Mouse (Mus musculus) heart, embryonic 10.5 days (tissue): ENCODE data around the gene Nav3. TPM values are rescaled to one million over a fixed set of nuclear protein-coding genes. Genes with fewer than 3 reads are reported as not detected.
A peak's percentile ranks its signal among the peaks of the same experiment; 100 is the strongest.

Source experiments
- DNase-seq: peaks from one replicate; pipeline ENCODE4 v3.0.0-alpha.2; 2017; ENCODE audit warnings: low spot score
- H3K27ac ChIP-seq: fragments of 300-500 bp; sonication (generic); 2 replicates; pipeline ENCODE4 v1.5.1; 2016; ENCODE audit warnings: mild to moderate bottlenecking
- H3K27me3 ChIP-seq: fragments of 300-500 bp; sonication (generic); 2 replicates; pipeline ENCODE4 v1.6.1; 2016; ENCODE audit warnings: mild to moderate bottlenecking; ENCODE audit not compliant: poor library complexity, insufficient read depth, severe bottlenecking
- H3K36me3 ChIP-seq: fragments of 300-500 bp; sonication (generic); 2 replicates; pipeline ENCODE4 v1.6.1; 2016; ENCODE audit warnings: mild to moderate bottlenecking, moderate library complexity
- H3K4me1 ChIP-seq: fragments of 300-500 bp; sonication (generic); 2 replicates; pipeline ENCODE4 v1.6.1; 2016; ENCODE audit warnings: mild to moderate bottlenecking
- H3K4me3 ChIP-seq: fragments of 300-500 bp; sonication (generic); 2 replicates; pipeline ENCODE4 v1.5.1; 2016; ENCODE audit warnings: mild to moderate bottlenecking, moderate library complexity
- H3K9me3 ChIP-seq: fragments of 300-500 bp; sonication (generic); 2 replicates; pipeline ENCODE4 v1.6.1; 2016; ENCODE audit warnings: mild to moderate bottlenecking, moderate library complexity
- WGBS: fragments of 180-500 bp; shearing (Covaris S2); methylation state at CpG from one replicate; pipeline ENCODE4 v1.1.7; 2016; 5-methylcytosine and 5-hydroxymethylcytosine counted together
- polyA plus RNA-seq: library from polyadenylated mRNA; unstranded; fragments of >200 nt; fragmentation: Nextera tagmentation; extraction: Ambion mirVana; gene quantifications from 2 replicates; pipeline ENCODE4 v1.2.1, GENCODE M21; 2016

The Nav3 gene
- polyA plus RNA-seq, 1 experiment from 2014 or later: 1.6 TPM

DNA sequence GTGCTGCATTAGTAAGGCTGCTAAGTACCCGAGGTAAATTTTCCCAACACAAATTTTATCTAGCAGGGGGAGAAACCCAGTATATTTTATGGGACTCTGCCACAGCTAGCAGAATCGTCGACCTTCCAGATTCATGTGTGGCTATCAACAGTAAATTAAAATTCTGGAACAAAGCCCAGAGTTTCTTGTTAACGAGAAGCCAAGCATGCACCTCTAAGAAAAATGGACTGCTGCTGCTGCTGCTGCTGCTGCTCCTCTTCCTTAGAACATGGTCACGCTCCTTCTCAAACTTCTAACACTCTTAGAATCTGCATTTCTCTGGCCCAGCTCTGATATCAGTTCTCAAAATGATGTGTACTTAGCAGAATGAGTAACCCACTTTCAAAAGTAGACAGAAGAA lies 126.4 kb downstream of the Nav3 start:
- no peak for DNase-seq
- WGBS: 70% methylated on average over 5 of the region's 5 CpGs
- Histone ChIP-seq H3K4me1 (no peaks in the 10 kb centered on the region), H3K36me3 (no peaks in the 10 kb centered on the region), H3K27me3 (no peaks in the 10 kb centered on the region), H3K4me3 (no peak overlapping the region), H3K9me3 (no peaks in the 10 kb centered on the region), H3K27ac (no peak overlapping the region)

DNA sequence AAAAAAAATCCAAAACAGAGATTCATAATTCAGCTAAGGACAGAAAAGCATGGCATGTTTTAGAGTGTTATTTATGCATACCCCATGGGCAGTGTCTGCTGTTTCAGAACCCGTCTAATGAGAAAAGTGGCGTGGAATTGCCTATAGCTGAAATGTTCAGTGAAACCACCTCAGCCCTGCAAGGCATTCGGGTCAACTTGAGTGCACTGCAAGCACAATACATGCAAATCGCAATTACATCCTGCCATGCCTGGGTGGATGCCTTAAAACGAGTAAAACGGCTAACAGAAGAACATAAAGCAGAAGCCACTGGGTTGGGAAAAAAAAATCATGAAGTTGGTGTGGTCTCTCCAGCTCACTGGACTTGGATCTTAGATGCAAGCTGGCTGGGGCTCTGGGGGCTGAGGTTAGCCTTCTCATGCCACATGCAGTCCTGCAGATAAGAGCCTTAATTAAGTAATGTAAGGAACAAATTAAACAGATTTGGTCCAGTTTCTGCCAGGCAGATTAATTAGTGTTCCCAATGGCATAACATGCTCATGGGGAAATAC lies 133.8 kb downstream of the Nav3 start:
- 78% methylated on average over 6 of the region's 6 CpGs for WGBS
- Histone ChIP-seq H3K9me3 (no peaks in the 10 kb centered on the region), H3K27me3 (no peaks in the 10 kb centered on the region), H3K4me1 (no peaks in the 10 kb centered on the region), H3K36me3 (no peaks in the 10 kb centered on the region), H3K27ac (no peak overlapping the region), H3K4me3 (no peak overlapping the region)
- DNase-seq: no peak

DNA sequence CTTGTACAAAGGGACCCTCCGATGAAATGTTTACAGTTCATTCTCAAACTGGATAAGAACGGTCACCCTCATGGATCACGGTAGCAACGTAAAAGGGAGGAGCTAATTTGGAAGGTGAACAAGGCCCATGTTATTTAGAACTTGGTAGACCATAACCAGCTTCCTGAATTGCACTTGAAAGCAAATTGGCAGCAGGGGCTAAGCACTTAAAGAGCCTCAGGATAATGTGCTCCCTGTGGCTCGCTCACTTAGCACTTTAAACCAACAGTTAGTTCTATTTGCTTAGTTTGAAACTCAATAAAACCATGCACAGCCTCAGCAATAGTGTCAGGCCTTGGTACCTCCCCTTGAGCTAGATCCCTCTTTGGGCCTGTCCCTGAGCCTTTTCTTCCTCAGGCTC lies 138.7 kb downstream of the Nav3 start:
- DNase-seq: no peak
- WGBS: 81% methylated on average over 5 of the region's 5 CpGs
- Histone ChIP-seq H3K27ac (no peak overlapping the region), H3K27me3 (no peaks in the 10 kb centered on the region), H3K9me3 (no peaks in the 10 kb centered on the region; the same call in 1 of the 2 replicates), H3K36me3 (no peaks in the 10 kb centered on the region), H3K4me1 (no peaks in the 10 kb centered on the region), H3K4me3 (no peak overlapping the region)

DNA sequence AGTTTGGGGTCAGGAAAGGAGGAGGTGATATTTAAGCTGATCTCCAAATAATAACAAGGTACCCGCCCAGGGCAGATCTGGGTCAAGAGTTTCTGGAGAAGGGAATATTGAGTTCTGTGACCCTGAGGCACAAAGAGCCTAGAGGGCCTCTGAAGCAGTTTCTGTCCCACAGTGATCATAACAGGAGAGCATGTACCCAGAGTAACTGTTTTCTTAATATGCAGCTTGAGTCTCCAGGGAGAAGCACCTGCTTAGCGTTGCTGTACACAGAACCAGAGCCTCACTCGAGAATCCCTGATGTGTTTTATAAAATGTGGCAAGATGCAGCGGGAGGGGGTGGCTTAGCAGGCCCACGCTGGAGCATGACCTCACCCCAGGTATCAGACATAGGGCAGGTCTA lies 141.5 kb downstream of the Nav3 start:
- WGBS: 72% methylated on average over 5 of the region's 5 CpGs
- no peak overlapping the region for H3K4me3 ChIP-seq
- H3K27ac ChIP-seq: no peak overlapping the region
- H3K36me3 ChIP-seq: no peaks in the 10 kb centered on the region
- H3K27me3 ChIP-seq: no peaks in the 10 kb centered on the region
- H3K4me1 ChIP-seq: no peaks in the 10 kb centered on the region
- no peak for DNase-seq
- no peaks in the 10 kb centered on the region; the same call in 1 of the 2 replicates for H3K9me3 ChIP-seq

DNA sequence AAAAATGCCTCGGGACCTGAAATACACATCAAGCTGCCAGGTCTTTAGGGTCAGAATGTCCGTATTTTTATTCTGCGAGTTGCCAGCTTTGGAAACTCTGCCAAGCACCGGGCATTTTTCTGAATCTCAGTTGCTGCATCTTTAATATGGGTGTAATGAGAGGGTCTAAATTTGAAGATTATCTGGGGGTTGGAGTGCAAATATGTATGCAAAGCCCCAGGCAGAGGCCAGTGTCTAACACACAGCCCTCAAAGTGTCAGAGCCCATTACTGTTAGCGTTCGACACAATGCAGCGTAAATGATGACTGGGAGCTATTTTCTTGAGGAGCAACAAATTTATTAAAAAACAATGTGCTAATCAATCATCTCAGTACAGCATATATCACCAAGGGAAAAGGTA lies 142.0 kb downstream of the Nav3 start:
- 94% methylated on average over 7 of the region's 7 CpGs for WGBS
- no peak overlapping the region for H3K27ac ChIP-seq
- no peak for DNase-seq
- no peaks in the 10 kb centered on the region for H3K27me3 ChIP-seq
- H3K4me3 ChIP-seq: no peak overlapping the region
- no peaks in the 10 kb centered on the region for H3K36me3 ChIP-seq
- no peaks in the 10 kb centered on the region for H3K4me1 ChIP-seq
- no peaks in the 10 kb centered on the region; the same call in 1 of the 2 replicates for H3K9me3 ChIP-seq

DNA sequence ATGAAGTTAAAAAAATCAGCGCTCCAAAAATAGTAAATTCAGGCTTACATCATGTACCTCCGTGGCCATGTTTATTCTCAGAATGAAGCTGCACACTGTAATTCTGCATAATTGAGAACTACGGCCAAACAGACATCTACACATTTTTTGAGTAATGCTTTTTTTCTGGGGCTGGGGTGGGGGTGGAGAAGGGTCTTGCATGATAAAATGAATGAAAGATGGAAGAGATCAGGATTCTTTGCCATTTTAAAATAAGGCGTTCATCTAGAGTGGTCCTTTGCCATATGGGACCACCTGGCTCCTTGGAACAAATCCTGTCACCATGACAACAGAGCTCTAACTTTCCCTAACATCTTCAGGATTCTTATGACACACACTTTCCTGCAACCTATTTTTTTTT lies 146.5 kb downstream of the Nav3 start:
- Histone ChIP-seq H3K4me3 (no peak overlapping the region), H3K36me3 (no peaks in the 10 kb centered on the region), H3K27me3 (no peaks in the 10 kb centered on the region), H3K4me1 (no peaks in the 10 kb centered on the region), H3K9me3 (no peaks in the 10 kb centered on the region; the same call in 1 of the 2 replicates), H3K27ac (no peak overlapping the region)
- 84% methylated on average over 4 of the region's 4 CpGs for WGBS
- DNase-seq: no peak

DNA sequence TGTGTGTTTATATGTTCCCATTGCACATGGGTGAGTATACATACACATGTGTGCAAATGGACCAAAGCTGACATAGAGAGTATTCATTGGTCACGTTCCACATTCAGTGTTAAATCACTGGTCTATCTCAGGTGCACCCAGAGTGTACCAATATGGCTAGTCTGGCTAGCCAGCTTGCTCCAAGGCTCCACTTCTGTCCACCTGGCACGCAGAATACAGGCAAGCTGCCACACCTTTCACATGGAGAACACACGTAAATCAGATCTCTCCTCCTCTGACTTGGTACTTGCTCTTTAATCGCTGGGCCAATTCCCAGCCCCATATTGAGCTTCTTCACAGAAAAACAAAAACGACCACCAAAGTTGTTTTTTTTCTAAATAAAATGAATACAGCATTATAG lies 150.4 kb downstream of the Nav3 start:
- Histone ChIP-seq H3K4me1 (no peaks in the 10 kb centered on the region), H3K27me3 (no peaks in the 10 kb centered on the region), H3K27ac (no peak overlapping the region), H3K36me3 (no peaks in the 10 kb centered on the region), H3K9me3 (no peaks in the 10 kb centered on the region), H3K4me3 (no peak overlapping the region)
- no peak for DNase-seq
- WGBS: 75% methylated on average over 5 of the region's 5 CpGs

DNA sequence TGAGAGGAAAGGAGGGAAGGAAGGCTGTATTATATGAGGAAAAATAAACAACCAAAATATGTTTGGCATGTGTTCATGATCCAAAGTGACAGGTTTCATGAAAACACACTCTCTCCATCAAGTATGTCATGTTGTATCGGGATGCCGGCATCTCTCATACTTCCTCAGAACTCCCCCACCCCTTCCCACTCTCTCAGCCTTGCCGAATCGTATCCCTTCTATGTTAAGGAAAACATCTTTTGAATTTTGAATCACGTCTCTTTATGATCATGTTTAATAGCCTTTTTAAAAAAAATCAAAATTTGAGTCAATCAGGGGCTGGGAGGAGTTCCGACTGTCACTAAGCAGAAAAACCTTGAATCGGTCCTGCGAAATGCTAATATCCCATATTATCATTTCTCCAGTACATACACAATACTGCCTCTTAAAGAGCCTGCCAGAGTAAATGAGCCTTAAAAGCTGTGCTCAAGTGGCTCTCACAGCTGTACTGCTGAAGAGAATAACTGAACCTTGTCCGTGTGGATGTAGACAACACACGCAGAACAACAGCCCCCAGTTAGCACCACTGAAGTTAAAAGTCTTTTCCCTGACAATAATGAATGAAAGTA lies 165.9 kb downstream of the Nav3 start:
- H3K9me3 ChIP-seq: no peaks in the 10 kb centered on the region
- WGBS: 86% methylated on average over 10 of the region's 10 CpGs
- no peaks in the 10 kb centered on the region for H3K36me3 ChIP-seq
- no peak overlapping the region for H3K27ac ChIP-seq
- H3K4me1 ChIP-seq: no peaks in the 10 kb centered on the region
- DNase-seq: no peak
- H3K4me3 ChIP-seq: no peak overlapping the region
- H3K27me3 ChIP-seq: no peaks in the 10 kb centered on the region

DNA sequence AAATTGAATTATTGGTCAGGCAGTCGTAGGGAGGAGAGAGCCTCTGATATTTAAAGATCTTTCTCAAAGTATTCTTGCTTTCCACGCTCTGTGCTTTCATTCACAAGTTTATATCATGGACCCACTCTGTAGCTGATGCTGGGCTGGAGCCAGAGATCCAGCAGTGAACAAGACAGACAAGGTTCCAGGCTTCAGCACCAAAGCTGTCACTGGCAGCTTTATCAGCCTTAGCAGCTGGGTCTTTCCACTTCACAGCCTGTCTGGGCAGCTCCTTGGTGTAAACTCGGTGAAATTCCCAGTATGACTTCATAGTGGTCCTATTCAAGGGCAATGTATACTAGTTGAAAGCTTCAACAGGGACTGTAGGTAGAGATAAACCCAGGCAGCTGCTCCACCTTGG lies 172.1 kb downstream of the Nav3 start:
- WGBS: 57% methylated on average over 3 of the region's 3 CpGs
- no peak overlapping the region for H3K4me3 ChIP-seq

DNA sequence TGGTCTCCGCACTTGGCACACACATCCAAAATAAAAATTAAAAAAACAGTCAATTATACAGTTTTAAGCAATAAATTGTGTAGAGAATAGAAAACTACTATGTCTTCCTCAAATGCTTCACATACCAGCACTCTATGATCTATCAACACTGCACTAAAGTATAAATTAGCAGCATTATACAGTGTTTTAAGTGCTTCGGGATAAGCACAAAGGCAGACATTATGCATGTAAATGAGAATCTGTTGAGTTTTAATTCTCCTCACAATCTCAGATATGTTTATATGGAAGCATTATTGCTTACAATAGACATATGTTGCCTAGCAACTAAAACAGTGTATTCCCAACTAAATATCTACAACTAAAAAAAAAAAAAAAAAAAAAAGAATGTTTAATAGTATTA lies 183.2 kb downstream of the Nav3 start:
- WGBS: 95% methylated on average over 2 of the region's 2 CpGs
- H3K36me3 ChIP-seq: no peaks in the 10 kb centered on the region
- DNase-seq: no peak
- H3K27me3 ChIP-seq: no peaks in the 10 kb centered on the region
- H3K4me3 ChIP-seq: no peak overlapping the region
- H3K27ac ChIP-seq: no peak overlapping the region
- no peaks in the 10 kb centered on the region for H3K4me1 ChIP-seq
- H3K9me3 ChIP-seq: no peaks in the 10 kb centered on the region

More for the DNA sequence above, 172.1 kb downstream of the Nav3 start:
- H3K4me1 ChIP-seq: no peaks in the 10 kb centered on the region
- H3K27ac ChIP-seq: no peak overlapping the region
- no peaks in the 10 kb centered on the region for H3K27me3 ChIP-seq
- no peak for DNase-seq
- no peaks in the 10 kb centered on the region for H3K9me3 ChIP-seq
- no peaks in the 10 kb centered on the region for H3K36me3 ChIP-seq

DNA sequence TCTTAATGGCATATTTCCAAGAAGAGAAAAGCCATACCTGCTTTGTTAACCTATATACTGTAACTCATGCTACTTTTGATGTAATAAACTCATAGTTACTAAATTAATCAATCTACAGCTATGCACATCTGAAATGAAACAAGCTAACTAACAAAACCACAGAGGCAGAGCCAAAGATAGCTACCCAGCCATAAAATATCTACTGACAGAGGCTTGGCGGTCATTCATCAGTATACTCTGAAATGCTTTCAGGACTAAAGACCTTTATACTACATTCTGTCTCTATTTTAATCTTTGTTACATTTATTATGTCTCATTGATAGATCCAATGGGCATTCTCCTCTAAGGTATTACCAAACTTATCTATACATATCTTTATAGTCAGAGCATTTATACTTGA lies 185.4 kb downstream of the Nav3 start:
- H3K27me3 ChIP-seq: no peaks in the 10 kb centered on the region
- 88% methylated on average over 1 of the region's 1 CpGs for WGBS
- no peaks in the 10 kb centered on the region for H3K9me3 ChIP-seq
- no peak overlapping the region for H3K4me3 ChIP-seq
- no peaks in the 10 kb centered on the region for H3K4me1 ChIP-seq
- DNase-seq: no peak
- H3K27ac ChIP-seq: no peak overlapping the region
- H3K36me3 ChIP-seq: no peaks in the 10 kb centered on the region

DNA sequence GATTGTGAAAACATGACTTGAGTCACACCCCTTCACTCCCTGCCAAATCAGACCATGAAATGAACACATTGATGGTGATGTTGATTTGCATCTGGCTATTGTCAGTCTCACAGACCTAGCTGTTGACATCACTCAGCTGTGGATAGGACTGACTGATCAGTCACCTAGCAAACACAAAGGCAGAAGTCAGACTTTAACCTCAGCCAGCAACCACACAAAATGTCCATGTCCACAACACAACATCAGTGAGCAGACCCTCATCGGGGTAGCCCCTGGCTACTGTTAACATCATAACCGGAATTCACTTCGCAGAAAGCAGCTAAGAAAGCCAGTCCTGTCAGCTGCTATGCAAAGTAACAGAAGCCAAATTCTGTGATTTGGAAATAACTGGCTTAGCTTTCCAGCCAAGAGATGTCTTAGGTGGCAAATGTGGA lies 213.9 kb downstream of the Nav3 start:
- H3K9me3 ChIP-seq: no peaks in the 10 kb centered on the region
- no peak overlapping the region for H3K4me3 ChIP-seq
- 55% methylated on average over 3 of the region's 3 CpGs for WGBS
- no peaks in the 10 kb centered on the region for H3K27me3 ChIP-seq
- no peaks in the 10 kb centered on the region for H3K36me3 ChIP-seq
- DNase-seq: peak; percentile 77
- peaks cover 9% of the 10 kb centered on the region for H3K4me1 ChIP-seq
- H3K27ac ChIP-seq: 0 out of 2 replicates have a peak overlapping the region, but pooled peaks have one; percentile 24

DNA sequence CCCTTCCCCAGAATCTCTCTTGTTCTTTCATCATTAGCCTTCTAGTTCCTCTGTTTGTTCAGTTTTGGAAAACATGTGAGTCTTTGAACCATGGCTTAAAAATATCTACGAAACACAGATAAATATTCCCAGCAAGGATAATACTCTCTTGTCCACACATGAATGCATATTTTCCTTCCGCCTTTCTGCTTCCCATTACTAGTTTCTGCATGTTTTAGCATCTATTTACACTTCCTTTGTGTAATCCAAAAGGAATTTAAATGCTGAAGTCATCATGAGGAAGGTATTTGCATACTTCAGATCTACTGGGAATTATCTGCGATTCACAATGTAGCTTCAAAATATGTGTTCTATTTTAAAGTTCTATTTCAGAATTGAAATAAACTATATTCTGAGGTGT lies 215.3 kb downstream of the Nav3 start:
- Histone ChIP-seq H3K27ac (no peak overlapping the region), H3K36me3 (no peaks in the 10 kb centered on the region), H3K4me3 (no peak overlapping the region), H3K4me1 (peaks cover 16% of the 10 kb centered on the region), H3K9me3 (no peaks in the 10 kb centered on the region), H3K27me3 (no peaks in the 10 kb centered on the region)
- WGBS: 84% methylated on average over 3 of the region's 3 CpGs
- no peak for DNase-seq
